Mouse (Mus musculus) limb, embryonic 10.5 days (tissue): Measurements from ENCODE around the gene Wiz. TPM values are rescaled to one million over a fixed set of nuclear protein-coding genes. Genes with fewer than 3 reads are reported as not detected.

Source experiments
- DNase-seq: peaks from one replicate; pipeline ENCODE4 v3.0.0-alpha.2; 2017; ENCODE audit warnings: low spot score
- H3K27ac ChIP-seq: fragments of 300-500 bp; sonication (generic); 2 replicates; pipeline ENCODE4 v1.5.1; 2016; ENCODE audit warnings: mild to moderate bottlenecking
- H3K27me3 ChIP-seq: fragments of 300-500 bp; sonication (generic); 2 replicates; pipeline ENCODE4 v1.6.1; 2016; ENCODE audit warnings: low read depth, mild to moderate bottlenecking; ENCODE audit not compliant: poor library complexity, severe bottlenecking
- H3K36me3 ChIP-seq: fragments of 300-500 bp; sonication (generic); 2 replicates; pipeline ENCODE4 v1.6.1; 2016; ENCODE audit warnings: mild to moderate bottlenecking, moderate library complexity
- H3K4me1 ChIP-seq: fragments of 300-500 bp; sonication (generic); 2 replicates; pipeline ENCODE4 v1.6.1; 2016
- H3K4me3 ChIP-seq: fragments of 300-500 bp; sonication (generic); 2 replicates; pipeline ENCODE4 v1.5.1; 2016; ENCODE audit warnings: mild to moderate bottlenecking, moderate library complexity
- H3K9me3 ChIP-seq: fragments of 300-500 bp; sonication (generic); replicated peaks from 2 replicates; pipeline ENCODE4 v1.6.1; 2016; ENCODE audit warnings: mild to moderate bottlenecking
- WGBS: fragments of 180-500 bp; shearing (Covaris S2); methylation state at CpG from one replicate; pipeline ENCODE4 v1.1.7; 2016; 5-methylcytosine and 5-hydroxymethylcytosine counted together
- polyA plus RNA-seq: library from polyadenylated mRNA; unstranded; fragments of >200 nt; fragmentation: Nextera tagmentation; extraction: Ambion mirVana; gene quantifications from 2 replicates; pipeline ENCODE4 v1.2.1, GENCODE M21; 2016

The Wiz gene
- polyA plus RNA-seq, 1 experiment from 2014 or later: 36.7 TPM

DNA sequence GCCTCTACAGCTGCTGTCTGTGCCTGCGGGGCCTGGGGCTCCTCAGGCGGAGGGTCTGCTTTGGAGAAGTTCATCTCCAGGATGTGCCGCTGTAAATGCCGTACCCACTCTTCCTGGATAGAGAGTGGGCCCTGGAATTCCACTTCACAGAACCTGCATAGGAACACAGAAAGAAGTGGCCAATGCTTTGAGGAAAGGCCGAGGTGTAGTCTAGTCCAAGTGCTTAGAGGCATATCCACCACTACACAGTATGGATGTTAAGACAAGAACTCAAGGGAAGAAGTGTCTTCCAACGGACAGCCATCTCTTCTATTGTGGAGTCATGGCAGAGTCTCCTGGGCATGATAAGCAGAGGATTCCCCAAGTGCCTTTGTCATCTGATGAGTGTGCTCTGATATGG lies 34.2 kb downstream of the Wiz start:
- no peak overlapping the region for H3K27ac ChIP-seq
- no peaks in the 10 kb centered on the region for H3K9me3 ChIP-seq
- peaks cover 4% of the 10 kb centered on the region for H3K4me1 ChIP-seq
- H3K36me3 ChIP-seq: peaks cover 76% of the 10 kb centered on the region
- H3K27me3 ChIP-seq: no peaks in the 10 kb centered on the region
- DNase-seq: no peak
- no peak overlapping the region for H3K4me3 ChIP-seq
- WGBS: 93% methylated on average over 6 of the region's 6 CpGs

DNA sequence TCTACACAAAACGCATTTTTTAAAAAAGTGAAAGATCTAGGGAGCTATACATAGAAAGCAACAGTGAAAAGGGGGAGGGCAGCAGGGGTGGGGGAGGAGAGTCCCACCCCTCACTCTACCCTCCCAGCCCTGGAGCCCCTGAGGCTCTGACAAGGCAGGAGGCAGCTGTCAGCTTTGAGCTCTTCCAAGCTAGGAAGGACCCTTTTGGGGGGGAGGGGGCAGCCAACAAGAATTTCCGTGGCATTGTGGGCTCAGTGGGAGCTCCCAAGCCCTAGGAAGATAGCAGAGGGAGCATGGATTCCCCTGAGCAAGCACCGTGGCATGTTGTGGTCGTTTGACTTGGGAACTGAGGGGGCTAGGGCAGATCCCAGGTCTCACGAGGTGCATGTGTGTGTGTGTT lies 35.0 kb downstream of the Wiz start:
- H3K9me3 ChIP-seq: no peaks in the 10 kb centered on the region
- no peak for DNase-seq
- H3K27ac ChIP-seq: no peak overlapping the region
- no peak overlapping the region for H3K4me3 ChIP-seq
- peaks cover 68% of the 10 kb centered on the region for H3K36me3 ChIP-seq
- H3K4me1 ChIP-seq: peaks cover 10% of the 10 kb centered on the region
- H3K27me3 ChIP-seq: no peaks in the 10 kb centered on the region
- WGBS: 72% methylated on average over 5 of the region's 5 CpGs

DNA sequence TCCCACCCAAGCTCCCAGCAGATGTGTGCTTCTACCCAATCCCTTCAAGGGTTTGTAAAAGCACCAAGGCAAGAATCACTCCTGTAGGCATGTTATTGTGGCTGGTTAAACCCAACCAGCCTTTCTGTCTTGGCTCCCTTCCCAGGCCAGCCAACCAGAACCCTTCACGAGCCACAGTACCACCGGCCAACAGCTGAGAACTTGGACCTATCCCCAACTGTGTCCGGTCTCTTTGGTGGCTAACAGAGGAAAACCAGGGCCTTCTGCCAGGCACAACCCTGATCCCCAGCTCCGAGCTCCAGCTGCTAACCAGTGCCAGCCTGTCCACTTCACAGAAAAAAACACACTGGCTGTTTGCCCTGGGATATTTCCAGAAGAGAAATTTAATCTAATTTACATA lies 35.5 kb downstream of the Wiz start:
- 92% methylated on average over 4 of the region's 4 CpGs for WGBS

DNA sequence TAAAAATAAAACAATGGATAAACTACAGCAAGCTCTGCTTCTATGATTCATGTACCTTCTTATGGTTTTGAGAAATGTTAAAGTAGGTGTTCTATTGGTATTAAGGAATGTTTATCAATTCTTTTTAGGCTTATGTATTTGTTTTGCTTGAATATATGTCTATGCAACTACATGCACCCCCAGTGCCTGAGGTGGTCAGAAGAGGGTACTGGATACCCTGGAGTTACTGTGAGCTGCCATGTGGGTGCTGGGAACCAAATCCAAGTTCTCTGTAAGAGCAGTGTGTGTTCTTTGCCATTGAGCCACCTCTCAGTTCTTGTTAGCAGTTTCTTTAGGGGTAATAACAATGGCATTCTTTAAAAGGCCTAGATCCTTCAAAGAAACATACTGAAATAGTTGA lies 37.5 kb downstream of the Wiz start:
- H3K4me3 ChIP-seq: no peak overlapping the region
- H3K27ac ChIP-seq: no peak overlapping the region
- H3K4me1 ChIP-seq: peaks cover 15% of the 10 kb centered on the region
- no peak for DNase-seq
- peaks cover 43% of the 10 kb centered on the region for H3K36me3 ChIP-seq
- H3K9me3 ChIP-seq: no peaks in the 10 kb centered on the region
- no peaks in the 10 kb centered on the region for H3K27me3 ChIP-seq

More for the DNA sequence above, 35.5 kb downstream of the Wiz start:
- H3K9me3 ChIP-seq: no peaks in the 10 kb centered on the region
- DNase-seq: no peak
- H3K4me3 ChIP-seq: no peak overlapping the region
- no peaks in the 10 kb centered on the region for H3K27me3 ChIP-seq
- H3K27ac ChIP-seq: no peak overlapping the region
- peaks cover 15% of the 10 kb centered on the region for H3K4me1 ChIP-seq
- H3K36me3 ChIP-seq: peaks cover 63% of the 10 kb centered on the region

DNA sequence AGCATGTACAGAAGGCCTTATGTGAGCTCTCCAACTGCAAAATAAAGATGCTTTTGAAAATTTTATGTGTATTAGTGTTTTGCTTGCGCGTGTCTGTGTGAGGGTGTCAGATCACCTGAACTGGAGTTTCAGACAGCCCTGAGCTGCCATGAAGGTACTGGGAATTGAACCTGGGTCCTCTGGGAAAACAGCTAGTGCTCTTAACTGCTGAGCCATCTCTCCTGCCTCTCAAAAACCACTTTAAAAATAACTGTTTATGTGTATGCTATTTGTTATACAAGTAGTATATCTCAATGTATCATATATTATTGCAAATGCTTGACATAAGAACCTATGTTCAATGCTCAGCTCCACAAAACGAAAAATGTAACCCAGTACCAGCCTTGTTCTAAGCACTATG lies 38.0 kb downstream of the Wiz start:
- no peak overlapping the region for H3K27ac ChIP-seq
- peak overlapping the region; percentile 72 for H3K4me3 ChIP-seq
- 78% methylated on average over 3 of the region's 3 CpGs for WGBS
- no peak for DNase-seq
- no peaks in the 10 kb centered on the region for H3K27me3 ChIP-seq
- no peaks in the 10 kb centered on the region for H3K9me3 ChIP-seq
- peaks cover 38% of the 10 kb centered on the region for H3K36me3 ChIP-seq
- H3K4me1 ChIP-seq: peaks cover 15% of the 10 kb centered on the region

DNA sequence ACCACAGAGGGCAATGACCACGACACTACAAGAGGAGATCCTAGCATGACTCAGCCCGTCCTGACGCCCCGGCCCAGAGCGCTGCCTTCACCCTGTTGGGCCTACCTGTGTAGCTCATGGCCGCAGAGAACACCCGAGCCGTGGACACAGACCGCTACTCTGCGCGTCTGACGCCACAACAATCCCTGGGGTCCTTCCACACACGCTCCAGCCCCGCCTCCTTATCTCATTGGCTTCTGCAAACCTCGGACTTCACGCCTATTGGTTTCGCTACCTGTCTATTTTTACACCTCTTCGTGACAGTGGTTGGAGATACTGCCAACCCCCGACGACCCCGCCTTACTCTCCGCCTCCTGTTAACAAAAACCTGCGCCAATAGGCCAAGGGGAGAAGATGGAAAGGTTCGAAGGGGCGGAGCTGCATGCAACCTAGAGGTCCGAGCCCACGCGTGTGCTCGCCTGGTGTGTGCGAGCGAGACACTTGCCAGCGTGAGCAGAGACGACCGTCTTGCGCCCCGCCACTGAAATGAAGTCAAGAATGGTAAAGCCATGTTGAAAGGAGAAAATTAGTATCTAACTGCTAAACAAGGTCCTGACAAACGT lies 38.8 kb downstream of the Wiz start, which contains the start of gene Akap8l:
Gene Akap8l, minus strand, starts transcription at position 226 of the 602 bp plus-strand sequence.
- Histone ChIP-seq H3K27ac (peak within 1 kb of the TSS; percentile 87), H3K9me3 (no peaks in the 10 kb centered on the region), H3K27me3 (no peaks in the 10 kb centered on the region), H3K36me3 (peaks cover 30% of the 10 kb centered on the region), H3K4me1 (peaks cover 15% of the 10 kb centered on the region), H3K4me3 (peak within 1 kb of the TSS; percentile 72)
- peak; percentile 87 for DNase-seq
- under 1% methylated on average over 37 of the region's 37 CpGs for WGBS

DNA sequence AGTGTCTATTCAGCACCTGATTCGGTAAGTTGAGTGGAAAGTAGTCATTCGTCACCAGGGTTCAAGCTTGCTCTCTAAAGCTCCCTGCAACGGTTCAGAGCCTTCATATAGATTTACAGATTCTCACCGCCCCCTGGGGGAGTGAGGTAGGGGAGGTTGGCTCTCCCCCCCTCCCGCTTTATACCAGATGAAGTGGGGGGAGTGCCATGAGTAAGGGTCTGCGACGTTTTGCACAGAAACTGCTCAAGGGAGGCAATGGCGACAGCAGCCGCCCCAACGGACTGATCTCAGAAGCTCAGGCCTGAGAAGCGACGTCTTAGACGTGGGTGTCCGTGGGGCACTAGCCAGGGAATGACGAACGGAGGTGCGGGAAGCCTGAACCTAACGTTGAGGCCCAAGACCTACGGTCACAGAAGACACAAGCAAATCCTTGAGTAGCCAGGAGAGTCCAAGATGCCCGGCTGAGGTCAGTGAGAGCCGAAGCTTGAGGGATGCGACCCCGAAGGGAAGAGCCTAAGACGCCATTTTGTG lies 39.3 kb downstream of the Wiz start:
- no peak for DNase-seq
- peaks cover 15% of the 10 kb centered on the region for H3K4me1 ChIP-seq
- H3K27me3 ChIP-seq: no peaks in the 10 kb centered on the region
- H3K4me3 ChIP-seq: peak overlapping the region; percentile 72
- no peaks in the 10 kb centered on the region for H3K9me3 ChIP-seq
- 2% methylated on average over 24 of the region's 24 CpGs for WGBS
- H3K36me3 ChIP-seq: peaks cover 28% of the 10 kb centered on the region
- peak overlapping the region; percentile 87 for H3K27ac ChIP-seq

DNA sequence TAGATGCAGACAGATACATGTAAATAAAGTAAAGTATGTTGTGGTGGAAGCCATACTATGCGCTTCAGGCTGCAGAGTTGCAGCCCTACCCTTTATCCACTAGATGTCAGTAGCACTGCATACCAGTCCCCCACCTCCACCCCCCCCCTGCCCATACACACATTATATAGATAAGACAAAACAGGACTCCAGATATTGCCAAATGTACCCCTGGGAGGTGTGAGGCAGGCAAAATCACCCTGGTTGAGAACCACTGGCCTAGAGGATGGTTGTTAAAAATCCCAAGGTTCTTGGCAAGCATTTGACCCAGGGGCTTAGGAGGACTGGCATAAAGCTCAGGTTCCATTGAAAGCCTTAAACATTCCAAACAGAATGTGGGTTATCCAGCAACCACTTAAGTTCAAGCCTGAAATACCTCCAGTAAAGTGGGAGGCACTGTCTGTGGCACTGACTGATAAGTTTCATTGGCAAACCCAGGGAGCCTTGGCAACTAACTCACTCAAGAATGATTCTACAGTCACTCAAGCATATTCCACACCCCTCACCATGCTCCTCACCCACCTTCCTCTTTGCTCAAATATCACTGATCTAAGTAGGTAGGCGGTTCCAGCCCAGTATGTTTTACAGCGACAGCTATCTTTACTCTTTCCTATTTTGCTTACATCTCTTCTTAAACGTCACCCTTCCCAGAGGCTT lies 40.1 kb downstream of the Wiz start:
- 18% methylated on average over 4 of the region's 4 CpGs for WGBS
- peak; percentile 53 for DNase-seq
- Histone ChIP-seq H3K27me3 (no peaks in the 10 kb centered on the region), H3K27ac (no peak overlapping the region), H3K4me1 (peaks cover 15% of the 10 kb centered on the region), H3K4me3 (peak overlapping the region; percentile 72), H3K36me3 (peaks cover 28% of the 10 kb centered on the region), H3K9me3 (no peaks in the 10 kb centered on the region)

DNA sequence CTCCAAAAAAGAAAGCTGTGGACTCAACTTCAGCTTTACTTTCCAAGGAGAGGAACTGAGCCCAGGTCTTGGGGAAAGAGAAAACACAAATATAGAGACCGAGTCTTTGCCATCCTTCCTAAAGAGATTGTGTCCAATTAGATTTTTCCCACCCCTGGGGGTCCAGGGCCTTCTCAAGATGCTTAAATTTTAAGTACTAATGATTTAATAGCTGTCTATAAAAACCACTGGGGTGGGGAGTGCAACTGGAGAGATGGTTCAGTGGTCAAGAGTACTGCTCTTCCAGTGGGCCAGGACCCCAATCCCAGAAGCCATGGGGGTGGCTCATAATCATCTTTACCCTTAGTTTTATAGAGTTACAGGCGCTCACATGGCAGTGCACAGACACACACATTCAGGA lies 40.8 kb downstream of the Wiz start:
- Histone ChIP-seq H3K27me3 (no peaks in the 10 kb centered on the region), H3K4me3 (peak overlapping the region; percentile 72; the same call in 1 of the 2 replicates), H3K27ac (no peak overlapping the region), H3K4me1 (peaks cover 15% of the 10 kb centered on the region), H3K9me3 (no peaks in the 10 kb centered on the region), H3K36me3 (peaks cover 28% of the 10 kb centered on the region)
- DNase-seq: no peak
- 91% methylated on average over 2 of the region's 2 CpGs for WGBS

DNA sequence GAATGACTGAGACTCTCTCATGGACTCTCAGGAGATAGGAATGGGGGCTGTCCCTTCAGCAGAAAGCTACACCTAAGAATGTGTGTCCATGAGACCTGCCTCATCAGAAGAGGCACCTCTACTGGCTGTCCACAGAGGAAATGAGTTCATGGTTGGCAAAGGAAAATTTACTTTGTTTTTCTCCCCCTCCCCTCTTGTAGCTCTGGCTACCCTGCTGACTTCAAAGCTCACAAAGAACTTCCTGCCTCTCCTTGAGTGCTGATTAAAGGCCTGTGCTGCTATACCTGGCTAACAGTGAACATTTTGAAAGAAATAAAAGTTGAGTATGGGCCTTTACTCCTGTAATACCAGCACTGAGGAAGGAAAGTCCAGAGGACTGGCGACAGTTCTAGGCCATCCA lies 48.1 kb downstream of the Wiz start:
- Histone ChIP-seq H3K27ac (no peak overlapping the region), H3K36me3 (peaks cover 75% of the 10 kb centered on the region), H3K9me3 (no peaks in the 10 kb centered on the region), H3K4me3 (no peak overlapping the region), H3K4me1 (no peaks in the 10 kb centered on the region), H3K27me3 (no peaks in the 10 kb centered on the region)
- no peak for DNase-seq
- WGBS: 88% methylated on average over 1 of the region's 1 CpGs

DNA sequence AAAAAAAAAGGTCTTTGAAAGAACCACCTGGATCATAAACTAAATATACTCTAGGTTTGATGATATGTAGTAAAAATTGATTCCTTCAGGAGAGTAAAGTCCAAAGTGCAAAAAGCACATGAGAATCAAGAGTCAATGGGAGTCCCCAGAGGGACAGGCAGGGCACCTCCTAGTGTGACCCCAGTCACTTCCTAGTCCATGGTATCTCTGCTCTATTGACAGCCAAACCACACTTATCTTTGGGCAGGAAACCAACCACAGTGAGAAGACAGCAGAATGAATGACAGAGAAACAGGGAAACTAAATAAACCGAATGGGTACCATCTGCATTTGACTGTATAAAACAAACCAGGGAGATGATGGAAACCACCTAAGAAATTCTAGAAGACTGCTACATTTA lies 49.1 kb downstream of the Wiz start:
- Histone ChIP-seq H3K27ac (no peak overlapping the region), H3K9me3 (no peaks in the 10 kb centered on the region), H3K4me3 (no peak overlapping the region), H3K36me3 (peaks cover 84% of the 10 kb centered on the region), H3K4me1 (no peaks in the 10 kb centered on the region), H3K27me3 (no peaks in the 10 kb centered on the region)
- 96% methylated on average over 1 of the region's 1 CpGs for WGBS
- DNase-seq: no peak

DNA sequence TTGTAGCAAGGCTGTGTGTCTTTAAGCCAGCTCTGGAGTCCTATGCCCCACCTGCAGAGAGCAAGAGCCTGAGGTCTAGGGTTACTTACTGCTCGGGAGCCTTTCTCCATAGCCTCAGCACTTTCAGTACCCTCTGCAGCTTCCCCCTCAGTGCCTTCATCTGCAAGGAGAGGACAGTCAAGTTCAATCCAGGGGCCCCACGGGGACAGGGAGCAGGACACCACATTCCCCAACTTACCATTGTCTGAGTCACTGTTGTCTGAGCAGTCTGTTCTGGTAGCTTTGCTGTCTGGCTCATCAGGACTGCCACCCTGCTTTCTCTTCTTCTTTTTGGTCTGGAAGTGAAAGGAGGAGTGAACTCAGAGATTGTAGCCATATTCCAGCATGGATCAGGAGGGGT lies 53.4 kb downstream of the Wiz start:
- peaks cover 91% of the 10 kb centered on the region for H3K36me3 ChIP-seq
- 89% methylated on average over 2 of the region's 2 CpGs for WGBS
- H3K27me3 ChIP-seq: no peaks in the 10 kb centered on the region
- no peak overlapping the region for H3K27ac ChIP-seq
- no peak overlapping the region for H3K4me3 ChIP-seq
- DNase-seq: no peak
- no peaks in the 10 kb centered on the region for H3K4me1 ChIP-seq
- H3K9me3 ChIP-seq: no peaks in the 10 kb centered on the region

DNA sequence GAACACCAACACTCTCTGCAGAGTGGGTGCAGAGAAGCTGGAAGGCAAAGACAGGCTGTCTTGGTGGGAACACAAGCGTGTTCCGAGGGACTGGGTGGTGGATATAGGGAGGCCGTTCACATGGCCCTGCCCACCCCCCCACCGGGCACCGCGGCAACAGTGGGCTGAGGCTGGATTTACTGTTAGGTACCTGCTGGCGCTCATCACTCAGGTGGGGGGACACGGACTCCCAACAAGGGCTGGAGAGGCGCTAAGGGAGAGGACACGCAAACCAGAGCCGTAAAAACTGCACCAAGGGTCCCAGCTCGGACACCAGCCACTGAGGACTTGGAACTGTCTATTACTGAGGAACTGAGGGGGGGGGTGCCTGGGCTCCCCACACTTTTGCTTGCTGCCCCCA lies 54.3 kb downstream of the Wiz start:
- 96% methylated on average over 12 of the region's 12 CpGs for WGBS
- no peaks in the 10 kb centered on the region for H3K9me3 ChIP-seq
- H3K27ac ChIP-seq: no peak overlapping the region
- no peaks in the 10 kb centered on the region for H3K27me3 ChIP-seq
- H3K4me3 ChIP-seq: no peak overlapping the region
- H3K4me1 ChIP-seq: no peaks in the 10 kb centered on the region
- no peak for DNase-seq
- peaks cover 95% of the 10 kb centered on the region for H3K36me3 ChIP-seq
